Comparison of ENCODE assay signal across 9 mouse cellular contexts in the genomic region with DNA sequence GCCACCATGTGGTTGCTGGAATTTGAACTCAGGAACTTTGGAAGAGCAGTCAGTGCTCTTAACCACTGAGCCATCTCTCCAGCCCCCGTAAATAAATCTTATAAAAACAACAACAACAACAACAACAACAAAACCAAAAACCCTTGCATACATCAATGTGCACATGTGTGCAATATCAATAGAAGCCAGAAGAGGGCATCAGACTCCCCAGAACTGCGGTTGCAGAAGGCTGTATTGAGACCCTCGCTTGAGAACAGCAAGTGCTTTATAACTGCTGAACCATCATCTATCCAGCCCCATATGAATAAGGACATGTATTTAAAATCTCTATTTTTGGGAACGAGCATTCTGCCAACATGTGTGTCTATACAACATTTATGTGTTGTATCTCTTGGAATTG. TPM values are rescaled to one million over a fixed set of nuclear protein-coding genes. Genes with fewer than 3 reads are reported as not detected.
A peak's percentile ranks its signal among the peaks of the same experiment; 100 is the strongest.
DNase-seq lines count a peak whose midpoint lies in the region; ATAC-seq and TF ChIP-seq lines count a peak whose summit lies in the region.
"Had no signal": no experiment of that assay in that cellular context is flagged by ENCODE, and none has a peak within 500 bp of the region (broad histone marks: within the 10 kb centered on the region; RNA-seq: fewer than 3 reads in every experiment).

No protein-coding gene starts in this region.

- WGBS in kidney, embryonic 16.5 days: 73% methylated on average over 4 of the region's 4 CpGs
- 62% methylated on average over 4 of the region's 4 CpGs for WGBS in lung, postnatal 0 days

- H3K4me1 ChIP-seq in kidney, embryonic 16.5 days (ENCODE audit: insufficient read depth, low read length): no peaks in the 10 kb centered on the region
- H3K4me1 ChIP-seq in E14TG2a.4 (replicated peaks; ENCODE audit: low read depth, low read length): peaks cover 37% of the 10 kb centered on the region
- no peaks in the 10 kb centered on the region for H3K4me1 ChIP-seq in lung, postnatal 0 days (ENCODE audit: insufficient read depth, low read depth, low read length)

- H3K36me3 ChIP-seq in kidney, embryonic 16.5 days (ENCODE audit: insufficient read depth, low read length): peaks cover 76% of the 10 kb centered on the region
- H3K36me3 ChIP-seq in E14TG2a.4 (ENCODE audit: insufficient read depth, low read length): peaks cover 91% of the 10 kb centered on the region
- H3K36me3 ChIP-seq in lung, postnatal 0 days (ENCODE audit: insufficient read depth, low read length): peaks cover 26% of the 10 kb centered on the region

- no peak overlapping the region for H3K27ac ChIP-seq in kidney, embryonic 16.5 days (ENCODE audit: low read length)
- no peak overlapping the region for H3K27ac ChIP-seq in lung, postnatal 0 days (ENCODE audit: low read length)

- H3K27me3 ChIP-seq in kidney, embryonic 16.5 days (ENCODE audit: insufficient read depth, low read length): no peaks in the 10 kb centered on the region
- H3K27me3 ChIP-seq in E14TG2a.4 (ENCODE audit: insufficient read depth, low read length): no peaks in the 10 kb centered on the region
- H3K27me3 ChIP-seq in lung, postnatal 0 days (replicated peaks; ENCODE audit: insufficient read depth, low read length): no peaks in the 10 kb centered on the region
- H3K27me3 ChIP-seq: megakaryocyte, embryonic 14.5 days had no signal

- H3K4me3 ChIP-seq in kidney, embryonic 16.5 days (ENCODE audit: low read length): no peak overlapping the region
- H3K4me3 ChIP-seq in E14TG2a.4 (replicated peaks; ENCODE audit: low read length): no peak overlapping the region
- H3K4me3 ChIP-seq in lung, postnatal 0 days (ENCODE audit: low read depth, low read length): no peak overlapping the region
- H3K4me3 ChIP-seq: megakaryocyte, embryonic 14.5 days had no signal

- TF ChIP-seq CTCF in E14TG2a.4 (conservative IDR thresholded peaks at IDR 0.05; ENCODE audit: low read length): peak; percentile 68
- peak; percentile 66 for TF ChIP-seq CTCF in lung, postnatal 0 days (IDR thresholded peaks at IDR 0.05)

- DNase-seq in kidney, adult 9 months: peak; percentile 44
- DNase-seq in R1 (ENCODE audit: low read depth, low spot score): peak; percentile 69
- DNase-seq in lung, postnatal 0 days (ENCODE audit: low spot score): peak; percentile 37
- DNase-seq in c-Kit-positive CD71-positive TER-119-positive erythroid progenitor cells, embryonic 14.5 days (ENCODE audit: low spot score): no peak
- DNase-seq in testis, postnatal 14 days (ENCODE audit: low spot score): no peak
- DNase-seq in right cerebral cortex, adult 2 months (ENCODE audit: low spot score in 2 of 2): no peak

- no peak overlapping the region for H3K4me2 ChIP-seq in kidney, embryonic 16.5 days (replicated peaks; ENCODE audit: low read depth, low read length)
- no peak overlapping the region for H3K4me2 ChIP-seq in lung, postnatal 0 days (replicated peaks; ENCODE audit: low read depth, low read length)

- TF ChIP-seq EP300 in lung, postnatal 0 days (IDR thresholded peaks at IDR 0.05): no peak

- H3K9ac ChIP-seq in kidney, embryonic 16.5 days (replicated peaks; ENCODE audit: low read length): no peak overlapping the region
- H3K9ac ChIP-seq in lung, postnatal 0 days (replicated peaks; ENCODE audit: low read depth): no peak overlapping the region

- no peaks in the 10 kb centered on the region for H3K9me3 ChIP-seq in kidney, embryonic 16.5 days (ENCODE audit: low read length)
- H3K9me3 ChIP-seq in E14TG2a.4 (ENCODE audit: low read length): no peaks in the 10 kb centered on the region
- no peaks in the 10 kb centered on the region for H3K9me3 ChIP-seq in lung, postnatal 0 days (ENCODE audit: low read length)
- H3K9me3 ChIP-seq: megakaryocyte, embryonic 14.5 days had no signal

- ATAC-seq in kidney, embryonic 16.5 days (ENCODE audit: low FRiP score, low TSS enrichment): no peak
- ATAC-seq in lung, postnatal 0 days: no peak

RNA-seq across cellular contexts. Expression of a gene that starts 9.8 kb away (rescaled TPM):
- 28.4 and 28.7 TPM in 2 replicates for polyA plus RNA-seq in kidney, embryonic 16.5 days (2015; fragmentation: Nextera tagmentation; extraction: Ambion mirVana)
- 31.2 and 33.3 TPM in 2 replicates for polyA plus RNA-seq in lung, postnatal 0 days (2015; fragmentation: Nextera tagmentation; extraction: Ambion mirVana)

RNA-seq across cellular contexts. Expression of a gene that starts 17.0 kb away (rescaled TPM):
- 2.9 and 3.0 TPM in 2 replicates for polyA plus RNA-seq in kidney, embryonic 16.5 days (2015; fragmentation: Nextera tagmentation; extraction: Ambion mirVana)
- 2.3 and 2.5 TPM in 2 replicates for polyA plus RNA-seq in lung, postnatal 0 days (2015; fragmentation: Nextera tagmentation; extraction: Ambion mirVana)

RNA-seq across cellular contexts. Expression of a gene that starts 23.8 kb away (rescaled TPM):
- polyA plus RNA-seq in kidney, embryonic 16.5 days (2015; fragmentation: Nextera tagmentation; extraction: Ambion mirVana): 35.1 and 39.0 TPM in 2 replicates
- polyA plus RNA-seq in lung, postnatal 0 days (2015; fragmentation: Nextera tagmentation; extraction: Ambion mirVana): 17.0 and 19.4 TPM in 2 replicates

RNA-seq across cellular contexts. Expression of a gene that starts 24.2 kb away (rescaled TPM):
- 859 and 884 TPM in 2 replicates for polyA plus RNA-seq in kidney, embryonic 16.5 days (2015; fragmentation: Nextera tagmentation; extraction: Ambion mirVana)
- polyA plus RNA-seq in lung, postnatal 0 days (2015; fragmentation: Nextera tagmentation; extraction: Ambion mirVana): 274 and 290 TPM in 2 replicates

Comparison
In these comparisons a context has a peak if more than half of its experiments do, and no peak if none do; other contexts are left out.
1. DNase-seq: peak in kidney, adult 9 months (single experiment), R1 (single experiment) and lung, postnatal 0 days (single experiment); none in c-Kit-positive CD71-positive TER-119-positive erythroid progenitor cells, embryonic 14.5 days (single experiment), testis, postnatal 14 days (single experiment) and right cerebral cortex, adult 2 months (0 of 2).